Comparison of ENCODE assay signal across 8 mouse cellular contexts in the genomic region with DNA sequence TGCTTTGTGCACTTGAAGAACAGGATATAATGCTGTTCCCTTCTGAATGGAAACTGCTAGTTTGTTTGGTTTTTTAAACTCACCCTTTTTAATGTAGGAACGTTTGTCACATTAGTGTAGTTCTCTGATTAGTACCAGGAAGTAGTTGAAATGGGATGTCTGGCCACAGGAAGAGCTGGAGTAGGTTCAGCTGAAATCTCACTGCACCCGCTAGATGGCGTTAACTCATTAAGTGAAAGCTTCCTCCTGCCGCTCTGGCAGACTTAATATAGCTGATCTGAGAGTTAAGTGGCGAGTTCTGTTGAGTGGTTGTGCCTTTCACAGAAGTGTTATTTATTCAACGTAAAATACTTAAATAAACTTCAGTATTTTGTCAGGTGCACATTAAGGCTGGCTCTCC.
DNase-seq lines count a peak whose midpoint lies in the region; ATAC-seq and TF ChIP-seq lines count a peak whose summit lies in the region.

No protein-coding gene starts in this region.

- H3K27ac ChIP-seq in kidney, embryonic 14.5 days (ENCODE audit: low read depth, low read length), result no peak overlapping the region
- H3K27ac ChIP-seq in liver, adult 2 months (replicated peaks; ENCODE audit: insufficient read depth, low read depth, low read length), result no peak overlapping the region

- peak; percentile 67 for ATAC-seq in Patski
- 0 out of 2 replicates have a peak, but pooled peaks have one; percentile 35 for ATAC-seq in kidney, embryonic 14.5 days (ENCODE audit: low FRiP score, low TSS enrichment)
- ATAC-seq in neutrophil, adult 5-6 weeks (ENCODE audit: extremely low read depth, insufficient number of reproducible peaks, low FRiP score, poor library complexity, severe bottlenecking), result peak; percentile 87; the same call in 1 of the 2 replicates

- H3K4me3 ChIP-seq in kidney, embryonic 14.5 days (ENCODE audit: low read length), result no peak overlapping the region
- no peak overlapping the region for H3K4me3 ChIP-seq in liver, adult 2 months (ENCODE audit: insufficient read depth, low read depth, low read length)

- peak; percentile 83 for TF ChIP-seq CTCF in Patski (IDR thresholded peaks at IDR 0.05)
- peak; percentile 73 for TF ChIP-seq CTCF in liver, adult 2 months (IDR thresholded peaks at IDR 0.05; ENCODE audit: low read depth, low read length)

- peak; percentile 40 for DNase-seq in 3T3-L1 (ENCODE audit: low read depth, low spot score)
- peak; percentile 19 for DNase-seq in Patski (ENCODE audit: low read depth, low spot score)
- DNase-seq in cerebellum, postnatal 10 days, result peak; percentile 91 to 93
- peak; percentile 68 for DNase-seq in gastrocnemius, adult 8-10 months (ENCODE audit: low spot score in 2 of 2)
- peak; percentile 69 for DNase-seq in liver, adult 2 months (ENCODE audit: extremely low read depth, low read depth, low spot score)
- peak; percentile 19 to 23 for DNase-seq in thymus, adult 18-20 months

- in situ Hi-C loops in Patski (cut with MboI; ENCODE audit: low pct_unique_long_range_greater_than_20kb), result loop anchor here (10.0 kb wide), 1 partner anchor 148 kb away; no protein-coding TSS in a partner anchor

- TF ChIP-seq POLR2A in liver, adult 2 months (IDR thresholded peaks at IDR 0.05; ENCODE audit: extremely low read depth, insufficient read depth, low read length), result no peak

- POLR2A ChIA-PET in Patski (lab: Charles Lee), result interaction anchor here (0.9 kb wide), 1 partner anchor 27 kb away, joined by 5 read pairs; no protein-coding TSS in a partner anchor

- H3K9ac ChIP-seq in kidney, embryonic 14.5 days (ENCODE audit: low read depth, low read length), result no peak overlapping the region
- no peak overlapping the region for H3K9ac ChIP-seq in liver, adult 2 months (ENCODE audit: low read depth, low read length)

- no peaks in the 10 kb centered on the region for H3K9me3 ChIP-seq in kidney, embryonic 14.5 days (ENCODE audit: control insufficient read depth, low read length)

- H3K27me3 ChIP-seq in Patski, result no peaks in the 10 kb centered on the region
- H3K27me3 ChIP-seq in kidney, embryonic 14.5 days (ENCODE audit: control insufficient read depth, insufficient read depth, low read length), result no peaks in the 10 kb centered on the region
- H3K27me3 ChIP-seq in liver, adult 2 months (ENCODE audit: control insufficient read depth, insufficient read depth, low read length), result no peaks in the 10 kb centered on the region

- CTCF ChIA-PET in Patski (lab: Charles Lee), result interaction anchor here (0.7 to 2.2 kb wide), 6 partner anchors 11 to 189 kb away, joined by 3 to 9 read pairs (median 3); no protein-coding TSS in a partner anchor

- no peaks in the 10 kb centered on the region for H3K36me3 ChIP-seq in kidney, embryonic 14.5 days (ENCODE audit: control insufficient read depth, insufficient read depth, low read length)
- H3K36me3 ChIP-seq in liver, adult 2 months (ENCODE audit: control insufficient read depth, insufficient read depth, low read length), result no peaks in the 10 kb centered on the region

- WGBS in kidney, embryonic 14.5 days, result 7% methylated on average over 6 of the region's 6 CpGs
- 5% methylated on average over 6 of the region's 6 CpGs for WGBS in liver, adult 2 months

- no peaks in the 10 kb centered on the region for H3K79me2 ChIP-seq in liver, adult 2 months (ENCODE audit: control insufficient read depth, insufficient read depth, low read length)

- H3K4me2 ChIP-seq in kidney, embryonic 14.5 days (replicated peaks; ENCODE audit: low read depth, low read length), result no peak overlapping the region

- no peaks in the 10 kb centered on the region for H3K4me1 ChIP-seq in kidney, embryonic 14.5 days (ENCODE audit: control insufficient read depth, insufficient read depth, low read length)
- no peaks in the 10 kb centered on the region for H3K4me1 ChIP-seq in liver, adult 2 months (ENCODE audit: control insufficient read depth, insufficient read depth, low read length)

Comparison
In these comparisons a context has a peak if more than half of its experiments do, and no peak if none do; other contexts are left out.
1. DNase-seq: peak in every context shown above with its lines; median percentile 92 in cerebellum, postnatal 10 days; 69 in liver, adult 2 months; 68 in gastrocnemius, adult 8-10 months; 40 in 3T3-L1; 21 in thymus, adult 18-20 months; 19 in Patski.
2. ATAC-seq: peak in every context shown above with its lines; median percentile 87 in neutrophil, adult 5-6 weeks; 67 in Patski; 35 in kidney, embryonic 14.5 days.